Mouse (Mus musculus) cortical plate, adult 2 months (tissue): ENCODE measurements at regions not wholly inside any gene's neighbourhood (a gene's known extent, or its start where the extent isn't known, plus 50 kb on each side); places are given as distances from the start of the nearest gene placed in this dataset.

Experiments used
- CTCF ChIP-seq: fragments of 200-500 bp; IDR thresholded peaks from 2 replicates; pipeline ENCODE4 v1.5.1; 2011; ENCODE audit warnings: mild to moderate bottlenecking, control low read depth, low read length; ENCODE audit not compliant: insufficient read depth; ENCODE audit errors: extremely low read depth
- POLR2A ChIP-seq: fragments of 200-500 bp; IDR thresholded peaks from 2 replicates; pipeline ENCODE4 v1.6.1; 2011; ENCODE audit warnings: mild to moderate bottlenecking, low read length, control low read depth; ENCODE audit not compliant: insufficient read depth; ENCODE audit errors: extremely low read depth

DNA sequence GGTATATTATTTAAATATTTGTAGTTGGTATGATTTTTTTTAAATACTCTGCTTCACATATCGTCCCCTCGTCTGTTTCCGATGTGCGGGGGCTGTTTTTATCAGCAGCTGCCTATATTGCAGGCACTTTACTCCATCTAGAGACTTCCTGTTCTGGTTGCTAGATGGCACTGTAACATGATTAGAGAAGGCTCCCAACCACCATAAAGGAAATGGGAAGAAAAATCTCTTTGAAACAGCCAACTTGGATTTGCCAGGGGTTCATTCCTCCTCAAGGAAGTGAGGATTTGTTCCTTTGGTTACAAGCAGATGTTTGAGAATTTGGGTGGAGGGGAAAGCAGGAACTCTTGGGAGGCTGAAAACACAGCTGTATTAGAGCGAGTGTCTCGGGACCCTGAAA is 112.3 kb upstream of the Ndn start:
- TF ChIP-seq POLR2A, result no peak
- no peak for TF ChIP-seq CTCF
